Mouse (Mus musculus) small intestine, adult 2 months (tissue): ENCODE measurements around the gene Poll. TPM values are rescaled to one million over a fixed set of nuclear protein-coding genes. Genes with fewer than 3 reads are reported as not detected.

Experiments used
- H3K27ac ChIP-seq: fragments of 200-500 bp; 2 replicates; pipeline ENCODE4 v1.5.1; 2012; ENCODE audit warnings: low read depth, low read length, control low read depth, inconsistent platforms; ENCODE audit not compliant: insufficient read depth
- H3K27me3 ChIP-seq: fragments of 200-500 bp; 2 replicates; pipeline ENCODE4 v1.6.1; 2012; ENCODE audit warnings: mild to moderate bottlenecking, moderate library complexity, low read length, inconsistent platforms; ENCODE audit not compliant: control insufficient read depth, insufficient read depth
- H3K36me3 ChIP-seq: fragments of 200-500 bp; 2 replicates; pipeline ENCODE4 v1.6.1; 2012; ENCODE audit warnings: mild to moderate bottlenecking, low read length, control low read depth, inconsistent platforms; ENCODE audit not compliant: control insufficient read depth, insufficient read depth
- H3K4me1 ChIP-seq: fragments of 200-500 bp; 2 replicates; pipeline ENCODE4 v1.6.1; 2012; ENCODE audit warnings: low read length, inconsistent platforms, mixed read lengths; ENCODE audit not compliant: control insufficient read depth, insufficient read depth, insufficient read length
- H3K4me3 ChIP-seq: fragments of 200-500 bp; 2 replicates; pipeline ENCODE4 v1.5.1; 2012; ENCODE audit warnings: low read depth, mild to moderate bottlenecking, control low read depth, inconsistent platforms, low read length, moderate library complexity
- CTCF ChIP-seq: fragments of 200-500 bp; IDR thresholded peaks from 2 replicates; pipeline ENCODE4 v1.5.1; 2012; ENCODE audit warnings: low read depth, mild to moderate bottlenecking, control low read depth, inconsistent platforms, low read length, moderate library complexity, mixed read lengths; ENCODE audit not compliant: insufficient replicate concordance, insufficient read length; ENCODE audit errors: extremely low read depth
- POLR2A ChIP-seq: fragments of 200-500 bp; IDR thresholded peaks from 2 replicates; pipeline ENCODE4 v1.6.1; 2012; ENCODE audit warnings: low read depth, mild to moderate bottlenecking, control low read depth, inconsistent platforms, low read length, moderate library complexity
- WGBS: fragments of 180-500 bp; shearing (Covaris S2); methylation state at CpG from one replicate; pipeline ENCODE4 v1.1.7; 2018; 5-methylcytosine and 5-hydroxymethylcytosine counted together
- polyA plus RNA-seq: library from polyadenylated mRNA; depleted of rRNA; stranded (reverse); fragments of >200 nt; gene quantifications from 2 replicates; pipeline ENCODE4 v1.2.3, GENCODE M21; 2012

Gene Poll
- polyA plus RNA-seq, 1 experiment, result 7.2 TPM

GRCm38 (mm10) chr19:45544152-45544924 is 16.0 kb downstream of the Poll start:
- H3K4me3 ChIP-seq, result peak overlapping the region; percentile 57
- WGBS, result 1% methylated on average over 26 of the region's 26 CpGs
- no peaks in the 10 kb centered on the region for H3K36me3 ChIP-seq
- H3K4me1 ChIP-seq, result peaks cover 8% of the 10 kb centered on the region
- no peak for TF ChIP-seq POLR2A
- TF ChIP-seq CTCF, result no peak
- H3K27me3 ChIP-seq, result peaks cover 27% of the 10 kb centered on the region
- H3K27ac ChIP-seq, result no peak overlapping the region

DNA sequence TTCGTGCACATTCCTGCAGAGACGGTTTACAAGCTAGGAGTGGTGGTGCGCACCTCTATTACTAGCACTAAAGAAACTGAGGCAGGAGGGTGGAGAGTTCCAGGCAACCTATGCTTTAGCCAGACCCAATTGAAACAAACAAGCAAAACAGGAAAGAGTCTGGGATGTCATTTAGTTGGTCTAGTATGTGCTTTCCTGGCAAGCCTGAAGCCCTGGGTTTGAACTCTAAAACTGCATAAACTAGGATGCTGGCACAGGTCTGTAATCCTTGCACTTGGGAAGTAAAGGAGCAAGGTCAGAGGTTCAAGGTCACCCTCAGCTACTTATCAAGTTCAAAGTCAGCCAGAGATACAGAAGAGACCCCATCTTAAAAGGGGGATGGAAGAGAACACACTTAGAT is 18.3 kb downstream of the Poll start:
- H3K4me1 ChIP-seq, result peaks cover 8% of the 10 kb centered on the region
- H3K27ac ChIP-seq, result no peak overlapping the region
- H3K27me3 ChIP-seq, result peaks cover 27% of the 10 kb centered on the region
- no peaks in the 10 kb centered on the region for H3K36me3 ChIP-seq
- TF ChIP-seq POLR2A, result no peak
- no peak for TF ChIP-seq CTCF
- peak overlapping the region; percentile 35; the same call in 1 of the 2 replicates for H3K4me3 ChIP-seq
- 25% methylated on average over 3 of the region's 3 CpGs for WGBS

- WGBS, result under 1% methylated on average over 56 of the region's 58 CpGs
- TF ChIP-seq CTCF (no peak), POLR2A (no peak)
- Histone ChIP-seq H3K36me3 (no peaks in the 10 kb centered on the region), H3K27me3 (peaks cover 27% of the 10 kb centered on the region), H3K4me1 (peaks cover 8% of the 10 kb centered on the region), H3K4me3 (peak overlapping the region; percentile 35), H3K27ac (no peak overlapping the region)
Observed at GRCm38 (mm10) chr19:45541409-45542041, 18.8 kb downstream of the Poll start.

DNA sequence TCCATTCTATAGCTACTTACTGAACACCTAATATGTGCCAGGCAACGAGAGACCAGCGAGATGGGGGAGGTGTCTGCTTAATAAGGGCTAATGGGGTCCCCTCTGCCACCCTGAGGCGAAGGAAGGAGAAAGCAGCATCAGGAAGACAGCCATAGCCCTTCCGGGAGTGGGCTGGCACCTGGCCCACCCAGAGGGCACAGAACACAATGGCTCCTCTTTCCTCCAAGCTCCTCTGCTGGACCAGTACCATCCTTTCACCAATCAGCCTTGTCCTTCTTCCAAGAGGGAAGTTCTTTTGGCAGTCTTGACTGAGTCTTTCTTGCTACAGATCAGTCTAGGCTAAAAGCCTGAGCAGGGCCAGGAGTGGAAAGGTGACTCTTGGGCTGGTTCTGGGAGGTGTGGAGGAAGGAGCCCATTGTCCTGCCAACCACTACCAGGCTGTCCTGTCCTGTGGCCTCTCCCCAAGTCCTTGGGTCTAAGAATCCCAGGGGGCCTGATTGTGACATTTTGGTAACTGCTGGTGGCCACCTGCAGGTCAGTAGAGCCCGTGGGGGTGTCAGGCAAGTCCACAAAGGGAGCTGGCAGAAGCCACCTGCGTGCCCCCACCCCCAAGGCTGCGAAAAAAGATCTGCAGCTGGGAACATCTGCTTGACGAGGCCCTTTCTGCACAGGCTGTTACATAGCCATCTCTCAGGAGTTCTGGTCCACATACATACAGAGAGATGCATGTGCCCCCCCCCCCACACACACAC is 19.5 kb downstream of the Poll start:
- no peaks in the 10 kb centered on the region for H3K36me3 ChIP-seq
- peaks cover 8% of the 10 kb centered on the region for H3K4me1 ChIP-seq
- no peak for TF ChIP-seq POLR2A
- TF ChIP-seq CTCF, result no peak
- H3K27ac ChIP-seq, result no peak overlapping the region
- WGBS, result 41% methylated on average over 8 of the region's 8 CpGs
- no peak overlapping the region for H3K4me3 ChIP-seq
- peaks cover 27% of the 10 kb centered on the region for H3K27me3 ChIP-seq

- Histone ChIP-seq H3K27ac (no peak overlapping the region), H3K4me3 (no peak overlapping the region), H3K27me3 (peaks cover 19% of the 10 kb centered on the region), H3K36me3 (no peaks in the 10 kb centered on the region), H3K4me1 (peaks cover 3% of the 10 kb centered on the region)
- 40% methylated on average over 1 of the region's 1 CpGs for WGBS
- TF ChIP-seq POLR2A (no peak), CTCF (peak; percentile 68; the same call in 1 of the 2 replicates)
Observed at GRCm38 (mm10) chr19:45537505-45537904, 22.8 kb downstream of the Poll start.

GRCm38 (mm10) chr19:45535929-45536328 is 24.4 kb downstream of the Poll start:
- Histone ChIP-seq H3K27me3 (peaks cover 5% of the 10 kb centered on the region; the same call in 1 of the 2 replicates), H3K4me3 (no peak overlapping the region), H3K36me3 (no peaks in the 10 kb centered on the region), H3K27ac (no peak overlapping the region), H3K4me1 (no peaks in the 10 kb centered on the region)
- TF ChIP-seq POLR2A, result no peak
- TF ChIP-seq CTCF, result no peak
- 59% methylated on average over 6 of the region's 6 CpGs for WGBS
